Mouse (Mus musculus) lung, postnatal 36 days (tissue): ENCODE data around the gene Gm20696.

Experiments used
- DNase-seq: peaks from one replicate; pipeline ENCODE4 v3.0.0; 2022; ENCODE audit warnings: mixed read lengths

Gene Gm20696

GRCm38 (mm10) chr6:99663232-99663631, 3.4 kb downstream of the Gm20696 start:
- no peak for DNase-seq

- no peak for DNase-seq
Measured at GRCm38 (mm10) chr6:99660443-99660842, 6.2 kb downstream of the Gm20696 start.

GRCm38 (mm10) chr6:99658586-99658985, 8.0 kb downstream of the Gm20696 start:
- DNase-seq: no peak

- peak; percentile 52 for DNase-seq
Measured at GRCm38 (mm10) chr6:99656088-99656487, 10.5 kb downstream of the Gm20696 start.

- no peak for DNase-seq
Measured at GRCm38 (mm10) chr6:99655488-99655887, 11.1 kb downstream of the Gm20696 start.

DNA sequence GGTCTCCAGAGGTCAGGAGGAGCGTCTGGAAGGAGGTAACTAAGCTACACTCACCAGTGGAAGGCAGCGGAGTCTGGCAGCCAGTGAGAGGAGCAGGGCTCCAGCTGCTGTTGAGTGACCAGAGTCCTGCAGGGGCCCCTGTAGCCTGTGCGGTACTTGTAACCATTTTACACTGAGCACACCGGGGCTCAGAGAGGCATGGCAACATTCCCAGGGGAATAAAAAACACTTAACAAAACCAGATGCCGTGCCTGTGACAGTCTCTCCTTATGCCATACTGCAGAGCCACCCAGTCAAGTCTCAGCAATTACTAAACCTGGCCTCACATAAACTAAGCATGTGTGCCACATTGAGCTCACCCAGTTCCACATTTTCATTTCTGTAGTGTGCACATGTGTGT, 12.3 kb downstream of the Gm20696 start:
- DNase-seq: no peak

GRCm38 (mm10) chr6:99652341-99652740, 14.3 kb downstream of the Gm20696 start:
- no peak for DNase-seq

GRCm38 (mm10) chr6:99649307-99649706, 17.3 kb downstream of the Gm20696 start:
- no peak for DNase-seq

GRCm38 (mm10) chr6:99646344-99646743, 20.3 kb downstream of the Gm20696 start:
- DNase-seq: no peak

DNA sequence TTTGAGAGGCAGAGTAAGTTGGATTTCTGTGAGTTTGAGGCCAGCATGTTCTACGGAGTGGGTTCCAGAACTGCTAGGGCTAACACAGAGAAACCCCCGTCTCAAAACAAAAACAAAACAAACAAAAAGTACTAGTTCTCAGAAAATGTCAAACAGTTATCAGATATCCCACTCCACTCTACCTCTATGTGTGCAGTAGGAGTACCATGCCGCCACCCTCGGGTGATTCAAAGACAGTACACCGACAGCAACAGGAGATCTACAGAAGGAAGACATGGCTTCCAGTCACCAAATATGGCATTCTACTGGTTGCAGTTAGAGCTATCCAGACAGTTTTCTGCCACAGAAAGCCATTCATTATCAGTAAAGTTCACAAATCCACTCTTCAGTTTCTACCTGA, 21.7 kb downstream of the Gm20696 start:
- DNase-seq: no peak

DNA sequence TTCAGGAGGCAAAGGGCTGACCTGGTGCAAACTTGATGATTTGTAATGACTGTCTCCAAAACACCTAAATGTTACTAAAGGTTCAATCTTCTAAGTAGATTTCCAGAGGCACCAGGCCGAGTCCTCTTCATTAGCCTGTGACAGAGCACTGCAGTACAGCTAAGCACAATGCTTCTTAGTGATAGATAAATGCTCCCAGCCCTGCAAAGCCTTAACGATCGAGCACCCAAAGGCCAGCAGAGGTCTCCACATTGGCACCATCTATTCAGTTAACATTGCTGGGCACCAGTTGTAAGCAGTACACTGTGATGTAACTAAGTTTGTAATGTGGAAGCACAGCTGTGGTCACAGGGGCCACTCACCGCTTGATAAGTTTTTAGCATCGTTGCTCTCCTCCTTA, 22.2 kb downstream of the Gm20696 start:
- DNase-seq: no peak

GRCm38 (mm10) chr6:99643439-99644199, 23.0 kb downstream of the Gm20696 start:
- DNase-seq: peak; percentile 82

- DNase-seq: no peak
Measured at GRCm38 (mm10) chr6:99637456-99637855, 29.1 kb downstream of the Gm20696 start.

GRCm38 (mm10) chr6:99636801-99637200, 29.8 kb downstream of the Gm20696 start:
- peak; percentile 51 for DNase-seq

DNA sequence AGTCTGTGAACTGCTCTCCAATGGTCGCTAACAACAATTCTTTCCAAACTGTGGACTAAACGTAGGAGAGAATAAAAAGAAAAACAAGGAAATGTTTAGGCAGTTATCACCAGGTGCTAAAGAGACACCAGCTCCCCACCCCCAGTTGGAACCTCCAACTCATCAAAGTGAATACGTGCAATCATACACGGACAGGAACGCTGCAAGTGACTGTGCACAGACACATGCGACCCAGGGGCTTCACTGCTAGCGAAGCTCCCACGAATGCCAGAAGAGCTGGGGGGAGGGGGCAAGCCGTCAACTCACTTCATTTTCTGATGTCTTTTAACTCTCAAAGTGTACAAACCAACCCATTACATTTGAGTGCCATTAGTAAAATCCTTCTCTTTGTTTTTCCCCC, 30.5 kb downstream of the Gm20696 start:
- no peak for DNase-seq

GRCm38 (mm10) chr6:99632121-99632980, 34.2 kb downstream of the Gm20696 start:
- peak; percentile 65 for DNase-seq

DNA sequence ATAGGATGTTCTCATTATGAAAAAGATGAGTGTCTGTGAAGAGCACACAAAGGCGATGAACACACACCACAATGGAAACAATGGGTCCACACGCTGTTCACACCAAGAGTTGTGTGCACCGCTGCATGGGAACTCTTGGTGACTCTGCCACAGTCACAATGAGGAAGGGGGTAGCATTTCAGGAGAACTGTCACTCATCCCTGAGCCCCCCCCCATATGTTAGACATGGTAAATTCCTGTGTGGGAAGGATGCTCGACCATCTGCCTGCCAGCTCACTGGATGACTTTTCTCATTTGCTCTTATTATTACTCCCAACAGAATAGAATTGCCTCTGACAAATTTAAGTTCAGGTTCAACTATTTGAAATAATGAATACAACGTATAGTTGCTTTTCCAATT, 35.0 kb downstream of the Gm20696 start:
- DNase-seq: no peak

DNA sequence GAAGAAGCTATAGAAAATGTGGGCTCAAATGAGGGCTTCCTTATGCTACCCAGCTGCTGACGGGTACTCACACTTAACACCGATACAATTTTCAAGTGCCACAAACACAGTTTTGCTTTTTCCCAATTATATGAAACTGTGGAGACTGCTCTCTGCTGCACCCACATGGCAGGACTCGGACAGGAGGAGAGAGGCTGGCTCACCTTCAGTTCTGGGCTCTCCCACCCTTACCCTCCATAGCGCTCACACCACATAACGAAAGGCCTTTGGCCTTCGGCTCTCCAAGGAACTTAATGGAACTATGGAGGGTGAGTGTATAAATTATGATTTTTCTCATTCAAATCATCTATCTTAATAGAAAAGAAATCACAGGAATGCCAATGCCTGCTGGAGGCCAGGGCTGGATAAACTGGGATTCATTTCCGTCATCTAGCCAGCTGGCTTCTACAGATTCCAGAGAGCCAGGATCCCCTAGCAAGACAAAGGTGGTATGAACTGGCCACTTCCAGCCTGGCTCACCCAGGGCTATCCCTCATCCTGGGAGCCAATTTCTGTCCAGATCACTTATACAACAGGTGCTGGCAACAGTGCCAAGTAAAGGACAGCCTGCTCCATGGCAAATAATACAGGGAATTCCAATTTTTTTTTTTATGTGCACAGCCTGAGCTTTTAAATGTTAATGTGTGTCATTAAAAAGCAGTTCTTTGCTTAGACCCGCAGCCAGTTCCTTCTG, 36.7 kb downstream of the Gm20696 start:
- DNase-seq: no peak

DNA sequence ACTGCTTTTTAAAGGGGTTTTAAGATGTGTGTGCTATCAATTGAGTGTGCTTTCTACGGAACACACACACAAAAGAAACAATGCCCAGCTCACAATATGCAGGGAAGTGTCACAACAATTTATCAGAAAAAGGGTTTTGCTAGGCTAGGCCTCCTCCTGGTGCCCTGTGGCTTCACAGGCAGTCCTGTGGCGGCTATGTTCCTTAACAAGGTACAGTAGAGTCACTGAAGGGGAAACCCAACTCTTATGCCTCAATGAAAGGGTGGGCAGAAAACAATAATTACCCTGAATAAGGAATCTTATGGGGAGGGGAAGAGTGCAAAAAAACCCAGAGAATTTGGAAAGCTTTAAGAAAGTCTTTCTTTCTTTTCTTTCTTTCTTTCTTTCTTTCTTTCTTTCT, 40.2 kb downstream of the Gm20696 start:
- DNase-seq: no peak

DNA sequence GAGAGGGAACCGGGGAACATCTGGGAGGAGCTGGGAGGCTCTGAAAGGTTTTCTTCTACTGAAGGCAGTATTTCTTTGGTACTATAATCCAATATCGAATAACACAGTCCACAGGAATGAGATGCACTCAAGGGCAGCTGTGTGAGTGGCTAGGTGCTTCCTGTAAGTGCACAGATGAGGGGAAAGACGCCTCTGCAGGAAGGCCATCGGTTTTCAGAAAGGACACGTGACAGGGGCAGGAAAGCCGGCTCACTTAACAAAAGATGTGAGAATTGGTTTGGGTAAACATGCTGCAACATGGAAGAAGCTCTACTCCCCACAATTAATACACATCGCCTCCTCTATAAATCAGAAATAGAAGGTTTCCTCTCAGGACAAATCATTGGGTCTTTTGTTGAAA, 40.8 kb downstream of the Gm20696 start:
- DNase-seq: no peak

DNA sequence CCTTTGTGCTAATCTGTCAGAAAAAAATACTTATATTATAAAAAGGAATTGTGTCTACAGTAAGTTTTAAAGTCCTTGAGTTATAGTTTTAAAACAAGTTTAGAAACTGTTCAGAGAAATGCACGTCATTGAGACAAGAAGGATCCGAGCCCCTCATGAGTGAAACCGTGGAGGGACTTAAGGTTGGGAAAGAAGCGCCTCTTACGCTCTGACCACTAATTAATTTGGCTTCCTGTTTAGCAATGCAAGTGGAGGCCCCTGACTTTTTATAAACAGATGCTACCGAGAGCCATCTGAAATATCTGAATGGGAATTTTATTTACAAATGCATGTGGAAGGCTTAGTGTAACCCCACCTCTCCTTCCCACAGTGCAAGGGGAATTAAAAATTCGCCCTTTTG, 41.3 kb downstream of the Gm20696 start:
- no peak for DNase-seq

GRCm38 (mm10) chr6:99624542-99624941, 42.1 kb downstream of the Gm20696 start:
- no peak for DNase-seq

DNA sequence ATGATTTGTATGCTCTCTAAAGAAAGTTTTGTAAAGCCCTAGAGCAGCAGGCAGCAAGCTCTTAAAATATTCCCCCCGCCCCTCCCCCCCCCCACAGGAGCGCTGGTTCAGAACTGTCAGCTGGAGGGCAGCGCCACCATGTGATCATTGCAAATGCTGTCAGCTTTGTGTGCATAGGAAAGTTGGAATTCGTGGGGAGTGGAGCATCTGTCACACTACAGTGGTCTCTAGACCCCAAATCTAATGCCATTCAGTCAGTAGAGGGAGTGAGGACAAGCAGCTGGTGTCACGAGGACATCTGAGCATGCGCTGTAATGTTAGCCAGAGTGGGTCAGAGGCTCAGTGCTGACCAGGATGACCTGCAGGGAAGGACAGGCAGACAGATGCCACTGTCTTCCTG, 43.0 kb downstream of the Gm20696 start:
- DNase-seq: no peak
